Mouse (Mus musculus): ENCODE measurements around the gene Safb. TPM values are rescaled to one million over a fixed set of nuclear protein-coding genes. Genes with fewer than 3 reads are reported as not detected.

Gene Safb
- 100 to 1,000 TPM; 175 to 240 TPM for polyA plus RNA-seq (2017; shearing (Covaris generic))

GRCm38 (mm10) chr17:56584257-56585130 is at the start of gene Safb, which contains the start of gene Safb2:
Gene Safb (plus strand): TSS chr17:56584825.
Gene Safb2 (minus strand): TSS chr17:56584585.

GRCm38 (mm10) chr17:56554122-56554551 is 30.5 kb upstream of the Safb start, which contains the start of gene Gm20219:
Gene Gm20219 (minus strand): TSS chr17:56554387.

GRCm38 (mm10) chr17:56609452-56610171 is 25.0 kb downstream of the Safb start, which contains the start of gene 2410015M20Rik:
Gene 2410015M20Rik (minus strand): TSS chr17:56609771.

GRCm38 (mm10) chr17:56613236-56613844 is 28.7 kb downstream of the Safb start, which contains the start of gene Rpl36:
Gene Rpl36 (plus strand): TSS chr17:56613416.

GRCm38 (mm10) chr17:56626754-56627470 is 42.3 kb downstream of the Safb start, which contains the start of gene Lonp1:
Gene Lonp1 (minus strand): TSS chr17:56626887.

GRCm38 (mm10) chr17:56627530-56628277 is 43.1 kb downstream of the Safb start, which contains the start of gene Catsperd:
Gene Catsperd (plus strand): TSS chr17:56628143.

Other genes starting within 250 kb of the Safb start
- gene Ptprs, start 108.3 kb upstream of the Safb start, polyA plus RNA-seq (2017; shearing (Covaris generic)): 10 to 100 TPM; 23.5 to 43.5 TPM
- not detected for gene Znrf4, start 72.4 kb upstream of the Safb start, polyA plus RNA-seq (2017; shearing (Covaris generic))
- under 1 TPM; 0.44 to 0.99 TPM for gene Gm20219, start 30.4 kb upstream of the Safb start, polyA plus RNA-seq (2017; shearing (Covaris generic))
- 100 to 1,000 TPM; 146 to 176 TPM for gene Safb2, start 240 bp upstream of the Safb start, polyA plus RNA-seq (2017; shearing (Covaris generic))
- gene 2410015M20Rik, start 24.9 kb downstream of the Safb start, polyA plus RNA-seq (2017; shearing (Covaris generic)): 100 to 1,000 TPM; 183 to 188 TPM
- gene Rpl36, start 28.6 kb downstream of the Safb start, polyA plus RNA-seq (2017; shearing (Covaris generic)): 1,000 to 10,000 TPM; 1,553 to 1,612 TPM
- 10 to 100 TPM; 41.9 to 43.4 TPM for gene Lonp1, start 42.1 kb downstream of the Safb start, polyA plus RNA-seq (2017; shearing (Covaris generic))
- gene Catsperd, start 43.3 kb downstream of the Safb start, polyA plus RNA-seq (2017; shearing (Covaris generic)): 1 to 10 TPM; 2.3 to 2.6 TPM
- gene Ranbp3, start 88.5 kb downstream of the Safb start, polyA plus RNA-seq (2017; shearing (Covaris generic)): 10 to 100 TPM; 95.5 to 97.1 TPM
- 100 to 1,000 TPM; 211 to 228 TPM for gene Ndufa11, start 132.9 kb downstream of the Safb start, polyA plus RNA-seq (2017; shearing (Covaris generic))
- gene Vmac, start 133.2 kb downstream of the Safb start, polyA plus RNA-seq (2017; shearing (Covaris generic)): 10 to 100 TPM; 16.9 to 20.1 TPM
- gene Nrtn, start 172.7 kb downstream of the Safb start, polyA plus RNA-seq (2017; shearing (Covaris generic)): under 1 TPM in 1 of 2 experiments, not detected in 1; 0.20 TPM
- gene Dus3l, start 179.9 kb downstream of the Safb start, polyA plus RNA-seq (2017; shearing (Covaris generic)): 10 to 100 TPM; 52.8 to 65.4 TPM
- 1 to 10 TPM; 1.2 to 2.2 TPM for gene Prr22, start 185.4 kb downstream of the Safb start, polyA plus RNA-seq (2017; shearing (Covaris generic))
- gene Rfx2, start 246.2 kb downstream of the Safb start, polyA plus RNA-seq (2017; shearing (Covaris generic)): 1 to 10 TPM in 1 of 2 experiments, under 1 TPM in 1; 0.64 to 2.1 TPM

Measured in inflammation-experienced regulatory T-cells (primary cell).